Mouse (Mus musculus) thymus, adult 2 months (tissue): Measurements from ENCODE around the gene Purb. TPM values are rescaled to one million over a fixed set of nuclear protein-coding genes. Genes with fewer than 3 reads are reported as not detected.
A peak's percentile ranks its signal among the peaks of the same experiment; 100 is the strongest.

ENCODE experiments used
- DNase-seq: peaks from one replicate; pipeline ENCODE4 v3.0.0; 2021
- H3K27ac ChIP-seq: fragments of 200-500 bp; 2 replicates; pipeline ENCODE4 v1.5.1; 2012; ENCODE audit warnings: low read length, control low read depth; ENCODE audit not compliant: control insufficient read depth, insufficient read depth
- H3K27me3 ChIP-seq: fragments of 200-500 bp; 2 replicates; pipeline ENCODE4 v1.6.1; 2012; ENCODE audit warnings: mild to moderate bottlenecking, low read length, moderate library complexity, mixed read lengths; ENCODE audit not compliant: control insufficient read depth, insufficient read depth
- H3K36me3 ChIP-seq: fragments of 200-500 bp; 2 replicates; pipeline ENCODE4 v1.6.1; 2012; ENCODE audit warnings: mild to moderate bottlenecking, low read length, moderate library complexity; ENCODE audit not compliant: control insufficient read depth, insufficient read depth
- H3K4me1 ChIP-seq: fragments of 200-500 bp; replicated peaks from 2 replicates; pipeline ENCODE4 v1.6.1; 2012; ENCODE audit warnings: low read length; ENCODE audit not compliant: control insufficient read depth, insufficient read depth
- H3K4me3 ChIP-seq: fragments of 200-500 bp; 2 replicates; pipeline ENCODE4 v1.5.1; 2012; ENCODE audit warnings: mild to moderate bottlenecking, low read length, control low read depth, moderate library complexity; ENCODE audit not compliant: control insufficient read depth, insufficient read depth
- CTCF ChIP-seq: fragments of 200-500 bp; IDR thresholded peaks from 2 replicates; pipeline ENCODE4 v1.5.1; 2012; ENCODE audit warnings: mild to moderate bottlenecking, control low read depth, low read length, moderate library complexity, borderline replicate concordance; ENCODE audit not compliant: control insufficient read depth, poor library complexity, insufficient read depth; ENCODE audit errors: extremely low read depth
- POLR2A ChIP-seq: fragments of 200-500 bp; IDR thresholded peaks from 2 replicates; pipeline ENCODE4 v1.6.1; 2012; ENCODE audit warnings: mild to moderate bottlenecking, low read length, control low read depth, moderate library complexity; ENCODE audit not compliant: control insufficient read depth, poor library complexity, insufficient read depth; ENCODE audit errors: extremely low read depth
- WGBS: fragments of 180-500 bp; shearing (Covaris S2); methylation state at CpG from one replicate; pipeline ENCODE4 v1.1.7; 2018; 5-methylcytosine and 5-hydroxymethylcytosine counted together
- polyA plus RNA-seq: library from polyadenylated mRNA; depleted of rRNA; stranded (reverse); fragments of >200 nt; gene quantifications from 2 replicates; pipeline ENCODE4 v1.2.3, GENCODE M21; 2012

The Purb gene
- polyA plus RNA-seq, 1 experiment: 12.7 TPM

- H3K27me3 ChIP-seq: no peaks in the 10 kb centered on the region
- DNase-seq: no peak
- TF ChIP-seq POLR2A (no peak), CTCF (no peak)
- no peak overlapping the region for H3K4me3 ChIP-seq
- H3K4me1 ChIP-seq: peaks cover 5% of the 10 kb centered on the region; the same call in 1 of the 2 replicates
- no peaks in the 10 kb centered on the region for H3K36me3 ChIP-seq
- no peak overlapping the region for H3K27ac ChIP-seq
- 92% methylated on average over 2 of the region's 2 CpGs for WGBS
These were observed 3.5 kb upstream of the Purb start for GRCm38 (mm10) chr11:6479231-6479630.

- DNase-seq: no peak
- Histone ChIP-seq H3K4me3 (no peak overlapping the region), H3K27ac (no peak overlapping the region), H3K4me1 (peaks cover 5% of the 10 kb centered on the region; the same call in 1 of the 2 replicates), H3K36me3 (peaks cover 1% of the 10 kb centered on the region; the same call in 1 of the 2 replicates), H3K27me3 (no peaks in the 10 kb centered on the region)
- TF ChIP-seq POLR2A (no peak), CTCF (no peak)
- 98% methylated on average over 1 of the region's 1 CpGs for WGBS
These were observed 1.6 kb upstream of the Purb start for GRCm38 (mm10) chr11:6477350-6477749.

DNA sequence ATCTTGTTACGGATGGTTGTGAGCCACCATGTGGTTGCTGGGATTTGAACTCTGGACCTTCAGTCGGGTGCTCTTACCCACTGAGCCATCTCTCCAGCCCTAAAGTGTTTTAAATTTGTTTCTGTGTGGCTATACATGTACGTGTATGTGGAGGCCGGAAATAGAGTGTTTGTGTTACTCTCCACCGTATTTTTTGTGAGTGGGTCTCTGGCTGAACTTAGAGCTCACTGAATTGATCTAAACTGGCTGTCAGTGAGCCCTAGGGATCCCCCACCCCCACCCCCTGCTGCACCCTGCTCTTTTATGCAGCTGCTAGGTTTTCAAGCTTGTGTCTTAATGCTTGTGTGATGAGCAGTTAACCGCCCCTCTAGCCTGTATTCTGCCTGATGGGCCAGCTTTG is 1.2 kb upstream of the Purb start:
- H3K36me3 ChIP-seq: peaks cover 3% of the 10 kb centered on the region; the same call in 1 of the 2 replicates
- TF ChIP-seq CTCF: no peak
- no peak for TF ChIP-seq POLR2A
- WGBS: 84% methylated on average over 6 of the region's 6 CpGs
- no peak overlapping the region for H3K4me3 ChIP-seq
- H3K27ac ChIP-seq: no peak overlapping the region
- no peak for DNase-seq
- peaks cover 5% of the 10 kb centered on the region; the same call in 1 of the 2 replicates for H3K4me1 ChIP-seq
- no peaks in the 10 kb centered on the region for H3K27me3 ChIP-seq

GRCm38 (mm10) chr11:6474874-6475731 is 614 bp downstream of the Purb start:
- H3K27me3 ChIP-seq: no peaks in the 10 kb centered on the region
- no peaks in the 10 kb centered on the region for H3K4me1 ChIP-seq
- under 1% methylated on average over 109 of the region's 109 CpGs for WGBS
- peak overlapping the region; percentile 67 for H3K27ac ChIP-seq
- peak overlapping the region; percentile 86 for H3K4me3 ChIP-seq
- TF ChIP-seq CTCF: no peak
- TF ChIP-seq POLR2A: 0 out of 2 replicates have a peak, but pooled peaks have one; percentile 27
- DNase-seq: peak; percentile 63
- H3K36me3 ChIP-seq: peaks cover 3% of the 10 kb centered on the region

DNA sequence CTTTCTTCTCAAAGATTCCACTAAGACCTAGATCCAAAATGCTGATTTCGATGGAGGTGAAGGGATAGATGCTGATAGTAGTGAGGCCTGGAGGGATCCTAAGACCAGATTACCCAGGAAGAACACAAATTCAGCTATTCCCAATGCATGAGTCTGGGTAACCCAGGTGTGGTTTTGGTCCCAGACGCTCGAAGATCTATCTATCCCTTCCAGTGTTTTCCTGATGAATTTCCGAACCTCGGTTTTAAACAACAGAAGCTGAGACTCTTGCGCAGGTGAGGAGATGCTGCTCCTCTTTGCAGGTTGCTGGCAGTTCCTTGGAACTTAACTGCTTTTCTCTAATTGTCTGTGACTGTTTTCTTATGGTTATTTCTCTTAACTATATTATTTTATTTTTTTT is 1.3 kb downstream of the Purb start:
- DNase-seq: no peak
- TF ChIP-seq POLR2A: no peak
- TF ChIP-seq CTCF: no peak
- 33% methylated on average over 6 of the region's 6 CpGs for WGBS
- peak overlapping the region; percentile 67; the same call in 1 of the 2 replicates for H3K27ac ChIP-seq
- peak overlapping the region; percentile 86 for H3K4me3 ChIP-seq
- no peaks in the 10 kb centered on the region for H3K4me1 ChIP-seq
- H3K27me3 ChIP-seq: no peaks in the 10 kb centered on the region
- H3K36me3 ChIP-seq: peaks cover 3% of the 10 kb centered on the region

GRCm38 (mm10) chr11:6472076-6472475 is 3.6 kb downstream of the Purb start:
- Histone ChIP-seq H3K36me3 (peaks cover 7% of the 10 kb centered on the region), H3K27ac (no peak overlapping the region), H3K27me3 (no peaks in the 10 kb centered on the region), H3K4me1 (no peaks in the 10 kb centered on the region), H3K4me3 (no peak overlapping the region)
- DNase-seq: no peak
- TF ChIP-seq CTCF (no peak), POLR2A (no peak)
